ENCODE assay signal across 8 mouse cellular contexts in genomic region chr9:103657183-103657975, GRCm38 (mm10).
DNase-seq lines count a peak whose midpoint lies in the region; ATAC-seq and TF ChIP-seq lines count a peak whose summit lies in the region.

No protein-coding gene starts in this region.

- no peaks in the 10 kb centered on the region for H3K27me3 ChIP-seq in embryonic facial prominence, embryonic 14.5 days (replicated peaks; ENCODE audit: control insufficient read depth, insufficient read depth, low read length)
- H3K27me3 ChIP-seq in hindbrain, postnatal 0 days (ENCODE audit: insufficient read depth, low read length) = no peaks in the 10 kb centered on the region
- H3K27me3 ChIP-seq in midbrain, postnatal 0 days (ENCODE audit: insufficient read depth, low read length) = no peaks in the 10 kb centered on the region

- peak; percentile 25 for DNase-seq in layer of hippocampus, adult 11-12 months (ENCODE audit: low spot score)
- no peak for DNase-seq in layer of hippocampus, adult 18-20 months (ENCODE audit: low spot score in 2 of 2)
- peak; percentile 81 for DNase-seq in embryonic facial prominence, embryonic 14.5 days (ENCODE audit: low spot score)
- DNase-seq in hindbrain, postnatal 0 days (ENCODE audit: low spot score) = peak; percentile 65
- peak; percentile 69 for DNase-seq in midbrain, postnatal 0 days (ENCODE audit: low spot score)
- no peak for DNase-seq in ovary, postnatal 10 days (ENCODE audit: low spot score)
- no peak for DNase-seq in T-cell, adult 2 months (ENCODE audit: low spot score)

- H3K36me3 ChIP-seq in embryonic facial prominence, embryonic 14.5 days (ENCODE audit: control insufficient read depth, insufficient read depth, low read length) = no peaks in the 10 kb centered on the region
- H3K36me3 ChIP-seq in hindbrain, postnatal 0 days (ENCODE audit: insufficient read depth, low read length) = no peaks in the 10 kb centered on the region
- H3K36me3 ChIP-seq in midbrain, postnatal 0 days (ENCODE audit: insufficient read depth, low read length) = no peaks in the 10 kb centered on the region

- 35% methylated on average over 13 of the region's 13 CpGs for whole genome bisulfite sequencing in embryonic facial prominence, embryonic 14.5 days
- WGBS in hindbrain, postnatal 0 days = 19% methylated on average over 13 of the region's 13 CpGs
- whole genome bisulfite sequencing in midbrain, postnatal 0 days = 25% methylated on average over 13 of the region's 13 CpGs

- peak; percentile 58 for ATAC-seq in embryonic facial prominence, embryonic 14.5 days (ENCODE audit: low read depth)
- peak; percentile 57; the same call in 1 of the 2 replicates for ATAC-seq in hindbrain, postnatal 0 days
- no peak for ATAC-seq in midbrain, postnatal 0 days (ENCODE audit: low FRiP score)
- ATAC-seq in cerebellum, adult (ENCODE audit: insufficient number of reproducible peaks, low FRiP score, low TSS enrichment) = no peak

- no peak for TF ChIP-seq CTCF in hindbrain, postnatal 0 days (IDR thresholded peaks at IDR 0.05; ENCODE audit: low read depth)
- TF ChIP-seq CTCF in midbrain, postnatal 0 days (IDR thresholded peaks at IDR 0.05) = no peak

- no peak overlapping the region for H3K4me2 ChIP-seq in embryonic facial prominence, embryonic 14.5 days (ENCODE audit: low read depth, low read length)
- H3K4me2 ChIP-seq in hindbrain, postnatal 0 days (ENCODE audit: low read depth, low read length) = no peak overlapping the region
- no peak overlapping the region for H3K4me2 ChIP-seq in midbrain, postnatal 0 days (ENCODE audit: low read depth, low read length, poor library complexity, severe bottlenecking)

- peaks cover 30% of the 10 kb centered on the region for H3K4me1 ChIP-seq in embryonic facial prominence, embryonic 14.5 days (ENCODE audit: control insufficient read depth, insufficient read depth, low read length)
- H3K4me1 ChIP-seq in hindbrain, postnatal 0 days (ENCODE audit: insufficient read depth, low read length) = peaks cover 19% of the 10 kb centered on the region
- peaks cover 25% of the 10 kb centered on the region for H3K4me1 ChIP-seq in midbrain, postnatal 0 days (ENCODE audit: insufficient read depth, low read length)

- no peak overlapping the region for H3K4me3 ChIP-seq in embryonic facial prominence, embryonic 14.5 days (ENCODE audit: low read depth, low read length)
- no peak overlapping the region for H3K4me3 ChIP-seq in hindbrain, postnatal 0 days (ENCODE audit: low read length)
- H3K4me3 ChIP-seq in midbrain, postnatal 0 days (ENCODE audit: low read depth, low read length) = no peak overlapping the region

- no peak overlapping the region for H3K9ac ChIP-seq in embryonic facial prominence, embryonic 14.5 days (ENCODE audit: low read depth, low read length)
- H3K9ac ChIP-seq in hindbrain, postnatal 0 days (replicated peaks; ENCODE audit: low read length) = no peak overlapping the region
- H3K9ac ChIP-seq in midbrain, postnatal 0 days (replicated peaks; ENCODE audit: low read length, poor library complexity, severe bottlenecking) = no peak overlapping the region

- H3K27ac ChIP-seq in embryonic facial prominence, embryonic 14.5 days (replicated peaks; ENCODE audit: low read depth, low read length) = peak overlapping the region; percentile 29; the same call in 1 of the 2 replicates
- peak overlapping the region; percentile 37; the same call in 1 of the 2 replicates for H3K27ac ChIP-seq in hindbrain, postnatal 0 days
- H3K27ac ChIP-seq in midbrain, postnatal 0 days (ENCODE audit: low read depth, low read length) = no peak overlapping the region; the same call in 1 of the 2 replicates

- peaks cover 3% of the 10 kb centered on the region; the same call in 1 of the 2 replicates for H3K9me3 ChIP-seq in embryonic facial prominence, embryonic 14.5 days (ENCODE audit: control insufficient read depth, low read length)
- H3K9me3 ChIP-seq in hindbrain, postnatal 0 days (ENCODE audit: low read length) = no peaks in the 10 kb centered on the region
- no peaks in the 10 kb centered on the region for H3K9me3 ChIP-seq in midbrain, postnatal 0 days (ENCODE audit: low read length)

Comparison
In these comparisons a context has a peak if more than half of its experiments do, and no peak if none do; other contexts are left out.
1. DNase-seq: peak in layer of hippocampus, adult 11-12 months (single experiment), embryonic facial prominence, embryonic 14.5 days (single experiment), hindbrain, postnatal 0 days (single experiment) and midbrain, postnatal 0 days (single experiment); none in layer of hippocampus, adult 18-20 months (0 of 2), ovary, postnatal 10 days (single experiment) and T-cell, adult 2 months (single experiment).
2. ATAC-seq: peak in embryonic facial prominence, embryonic 14.5 days (single experiment) and hindbrain, postnatal 0 days (single experiment); none in midbrain, postnatal 0 days (single experiment) and cerebellum, adult (single experiment).